Mouse (Mus musculus): ENCODE results near the gene Ust. TPM values are rescaled to one million over a fixed set of nuclear protein-coding genes. Genes with fewer than 3 reads are reported as not detected.

Ust gene
- polyA plus RNA-seq, 1 experiment from 2014 or later: 4.1 TPM

DNA sequence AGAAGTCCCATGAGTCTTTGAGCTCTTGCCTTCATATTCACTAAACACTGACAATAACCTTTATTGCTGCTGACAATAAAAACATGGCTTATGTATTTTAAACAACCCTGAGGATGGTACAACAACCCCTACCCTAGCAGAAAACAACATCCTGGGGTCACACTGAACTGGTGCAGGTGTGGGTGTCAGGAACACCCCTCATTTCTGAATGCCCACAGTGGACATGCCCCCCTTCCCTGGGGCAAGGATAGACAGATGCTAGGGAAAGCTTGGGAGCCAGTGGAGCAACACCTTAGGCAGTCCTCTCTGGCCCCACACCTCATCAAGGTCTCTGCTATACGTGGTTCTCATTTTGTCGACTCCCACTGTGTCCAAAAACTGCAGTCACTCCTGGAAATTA, 343.9 kb downstream of the Ust start:
- Histone ChIP-seq H3K4me3 (no peak overlapping the region), H3K27me3 (no peaks in the 10 kb centered on the region), H3K4me2 (no peak overlapping the region), H3K4me1 (replicated peaks) (peaks cover 33% of the 10 kb centered on the region), H3K27ac (no peak overlapping the region), H3K9ac (no peak overlapping the region), H3K36me3 (no peaks in the 10 kb centered on the region), H3K9me3 (peaks cover 10% of the 10 kb centered on the region; the same call in 1 of the 2 replicates)
- 80% methylated on average over 2 of the region's 2 CpGs for WGBS
- ATAC-seq (ENCODE audit: low FRiP score): no peak

- ATAC-seq (ENCODE audit: low FRiP score): peak; percentile 72; the same call in 1 of the 2 replicates
- no peaks in the 10 kb centered on the region for H3K27me3 ChIP-seq
- no peak overlapping the region for H3K9ac ChIP-seq
- H3K9me3 ChIP-seq: peaks cover 15% of the 10 kb centered on the region
- no peak overlapping the region for H3K4me2 ChIP-seq
- no peaks in the 10 kb centered on the region for H3K36me3 ChIP-seq
- 29% methylated on average over 7 of the region's 7 CpGs for WGBS
- H3K4me1 ChIP-seq (replicated peaks): peaks cover 33% of the 10 kb centered on the region
- H3K27ac ChIP-seq: no peak overlapping the region
- H3K4me3 ChIP-seq: no peak overlapping the region
Measured at GRCm38 (mm10) chr10:8174230-8174629, 344.4 kb downstream of the Ust start.

GRCm38 (mm10) chr10:8173032-8173431, 345.6 kb downstream of the Ust start:
- H3K9me3 ChIP-seq: peaks cover 26% of the 10 kb centered on the region
- peaks cover 4% of the 10 kb centered on the region; the same call in 1 of the 2 replicates for H3K36me3 ChIP-seq
- ATAC-seq (ENCODE audit: low FRiP score): no peak
- H3K9ac ChIP-seq: no peak overlapping the region
- WGBS: 81% methylated on average over 3 of the region's 3 CpGs
- H3K4me1 ChIP-seq (replicated peaks): peaks cover 33% of the 10 kb centered on the region
- no peak overlapping the region for H3K4me3 ChIP-seq
- H3K4me2 ChIP-seq: no peak overlapping the region
- no peaks in the 10 kb centered on the region for H3K27me3 ChIP-seq
- no peak overlapping the region for H3K27ac ChIP-seq

DNA sequence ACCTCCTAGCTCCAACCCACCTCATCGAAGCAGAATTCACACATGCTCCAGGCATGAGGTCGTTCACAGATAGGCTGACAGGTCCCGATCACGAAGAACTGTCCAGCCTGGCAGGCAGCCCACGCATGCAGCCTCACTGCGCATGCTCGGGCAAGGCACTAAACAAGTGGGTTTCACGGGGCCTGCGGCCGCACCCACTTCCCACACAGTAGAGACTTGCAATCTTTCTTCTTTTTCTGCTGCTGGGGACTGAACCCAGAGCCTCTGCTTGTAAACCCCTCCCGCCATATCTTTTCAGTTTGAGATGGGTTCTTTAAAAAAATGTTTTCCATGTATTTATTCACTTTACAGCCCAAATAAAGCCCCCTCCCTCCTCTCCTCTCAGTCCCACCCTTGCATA, 347.1 kb downstream of the Ust start:
- Histone ChIP-seq H3K9ac (no peak overlapping the region), H3K4me1 (replicated peaks) (peaks cover 22% of the 10 kb centered on the region), H3K9me3 (peaks cover 32% of the 10 kb centered on the region), H3K4me3 (no peak overlapping the region), H3K27me3 (no peaks in the 10 kb centered on the region), H3K27ac (no peak overlapping the region), H3K4me2 (no peak overlapping the region), H3K36me3 (peaks cover 4% of the 10 kb centered on the region; the same call in 1 of the 2 replicates)
- ATAC-seq (ENCODE audit: low FRiP score): no peak
- WGBS: 90% methylated on average over 11 of the region's 11 CpGs

All from hindbrain, embryonic 13.5 days (tissue).